Mouse (Mus musculus) olfactory bulb, adult 2 months (tissue): Measurements from ENCODE around the gene Rabgap1l.

Experiments used
- CTCF ChIP-seq: fragments of 200-500 bp; IDR thresholded peaks from 2 replicates; pipeline ENCODE4 v1.5.1; 2012; ENCODE audit warnings: low read depth, mild to moderate bottlenecking, low read length, moderate library complexity; ENCODE audit not compliant: insufficient read depth
- POLR2A ChIP-seq: fragments of 200-500 bp; IDR thresholded peaks from 2 replicates; pipeline ENCODE4 v1.6.1; 2012; ENCODE audit warnings: mild to moderate bottlenecking, low read depth, low read length, moderate library complexity; ENCODE audit not compliant: insufficient read depth

GRCm38 (mm10) chr1:160410822-160411221, 382.2 kb downstream of the Rabgap1l start:
- no peak for TF ChIP-seq POLR2A
- no peak for TF ChIP-seq CTCF
